Mouse (Mus musculus) stomach, postnatal 0 days (tissue): ENCODE data around the gene Ly75. TPM values are rescaled to one million over a fixed set of nuclear protein-coding genes. Genes with fewer than 3 reads are reported as not detected.

ENCODE experiments used
- ATAC-seq: fragments of 200-750 bp; cut with Nextera tagmentation; 2 replicates; pipeline ENCODE4 v1.8.0; 2017; ENCODE audit not compliant: low FRiP score, low TSS enrichment
- DNase-seq: peaks from one replicate; pipeline ENCODE4 v3.0.0-alpha.2; 2016; ENCODE audit warnings: low spot score
- H3K27ac ChIP-seq: fragments of 300-500 bp; sonication (generic); replicated peaks from 2 replicates; pipeline ENCODE4 v1.5.1; 2014; ENCODE audit warnings: mild to moderate bottlenecking, control low read depth
- H3K27me3 ChIP-seq: fragments of 300-500 bp; sonication (generic); 2 replicates; pipeline ENCODE4 v1.6.1; 2014; ENCODE audit warnings: low read length; ENCODE audit not compliant: control insufficient read depth, insufficient read depth
- H3K36me3 ChIP-seq: fragments of 300-500 bp; sonication (generic); 2 replicates; pipeline ENCODE4 v1.6.1; 2014; ENCODE audit warnings: low read length, mixed read lengths; ENCODE audit not compliant: control insufficient read depth, insufficient read depth
- H3K4me1 ChIP-seq: fragments of 300-500 bp; sonication (generic); replicated peaks from 2 replicates; pipeline ENCODE4 v1.6.1; 2014; ENCODE audit warnings: antibody characterized with exemption; ENCODE audit not compliant: control insufficient read depth, insufficient read depth
- H3K4me2 ChIP-seq: fragments of 300-500 bp; sonication (generic); replicated peaks from 2 replicates; pipeline ENCODE4 v1.6.1; 2014; ENCODE audit warnings: low read depth, mild to moderate bottlenecking, control low read depth, moderate library complexity
- H3K4me3 ChIP-seq: fragments of 300-500 bp; sonication (generic); 2 replicates; pipeline ENCODE4 v1.5.1; 2014; ENCODE audit warnings: low read depth, low read length, control low read depth
- H3K9ac ChIP-seq: fragments of 300-500 bp; sonication (generic); 2 replicates; pipeline ENCODE4 v1.6.1; 2014; ENCODE audit warnings: mild to moderate bottlenecking, low read length, control low read depth, mixed read lengths
- H3K9me3 ChIP-seq: fragments of 300-500 bp; sonication (generic); 2 replicates; pipeline ENCODE4 v1.6.1; 2016; ENCODE audit warnings: low read length; ENCODE audit not compliant: control insufficient read depth
- CTCF ChIP-seq: IDR thresholded peaks from 2 replicates; pipeline ENCODE4 v1.5.1; 2016; ENCODE audit warnings: antibody characterized with exemption, low read depth, mild to moderate bottlenecking, moderate library complexity
- EP300 ChIP-seq: optimal IDR thresholded peaks from 2 replicates; pipeline ENCODE3; 2016; ENCODE audit warnings: antibody characterized with exemption
- WGBS: fragments of 180-500 bp; shearing (Covaris S2); extraction: QIAGEN DNeasy Blood & Tissue Kit; methylation state at CpG from one replicate; pipeline ENCODE4 v1.1.7; 2014; 5-methylcytosine and 5-hydroxymethylcytosine counted together
- polyA plus RNA-seq: library from polyadenylated mRNA; unstranded; fragments of >200 nt; fragmentation: Nextera tagmentation; extraction: Ambion mirVana; gene quantifications from 2 replicates; pipeline ENCODE4 v1.2.1, GENCODE M21; 2015

The Ly75 gene
- polyA plus RNA-seq, 1 experiment from 2014 or later, result 0.23 TPM

DNA sequence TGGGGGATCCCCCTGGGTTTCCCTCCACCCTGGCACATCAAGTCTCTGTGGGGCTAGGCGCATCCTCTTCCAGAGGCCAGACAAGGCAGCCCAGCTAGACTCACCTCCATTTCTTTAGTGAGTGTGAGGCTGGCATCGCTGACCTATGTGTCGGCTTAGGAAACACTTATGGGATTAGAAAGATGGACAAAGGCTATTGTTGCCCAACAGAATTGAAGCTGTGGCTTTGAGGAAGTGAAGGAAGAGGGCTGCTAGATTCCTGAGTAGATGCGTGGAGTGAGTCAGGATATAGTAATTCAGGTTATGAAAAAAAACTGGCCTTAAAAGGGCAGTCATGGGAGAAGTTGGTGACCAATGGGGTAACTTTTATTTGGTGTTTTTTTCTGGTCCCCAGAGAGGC lies 13.6 kb downstream of the Ly75 start:
- 84% methylated on average over 4 of the region's 4 CpGs for WGBS
- H3K27ac ChIP-seq, result no peak overlapping the region
- no peaks in the 10 kb centered on the region for H3K9me3 ChIP-seq
- no peak overlapping the region for H3K4me3 ChIP-seq
- no peak overlapping the region for H3K4me2 ChIP-seq
- DNase-seq (no peak), ATAC-seq (no peak)
- no peaks in the 10 kb centered on the region for H3K36me3 ChIP-seq
- H3K9ac ChIP-seq, result no peak overlapping the region
- no peaks in the 10 kb centered on the region for H3K4me1 ChIP-seq
- TF ChIP-seq CTCF (no peak), EP300 (no peak)
- no peaks in the 10 kb centered on the region for H3K27me3 ChIP-seq

DNA sequence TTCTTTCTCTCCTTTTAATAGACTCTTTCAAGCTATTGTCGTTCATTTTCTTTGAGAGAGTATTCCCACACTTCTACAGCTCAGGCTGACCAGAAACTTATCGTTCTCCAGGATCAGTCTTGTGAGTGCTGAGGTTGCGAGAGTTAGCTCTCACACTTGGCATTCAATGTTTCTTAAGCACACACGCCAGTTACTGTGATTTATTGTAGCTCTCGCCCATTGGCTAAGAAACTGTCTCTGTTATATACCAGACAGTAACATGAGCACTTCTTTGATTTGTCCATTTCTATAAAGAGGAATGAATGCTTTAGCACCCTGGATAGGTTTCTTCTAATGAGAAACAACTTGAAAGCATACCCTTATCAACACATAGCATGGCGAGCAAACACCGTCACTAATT lies 15.2 kb downstream of the Ly75 start:
- WGBS, result 68% methylated on average over 7 of the region's 7 CpGs
- no peak for ATAC-seq

DNA sequence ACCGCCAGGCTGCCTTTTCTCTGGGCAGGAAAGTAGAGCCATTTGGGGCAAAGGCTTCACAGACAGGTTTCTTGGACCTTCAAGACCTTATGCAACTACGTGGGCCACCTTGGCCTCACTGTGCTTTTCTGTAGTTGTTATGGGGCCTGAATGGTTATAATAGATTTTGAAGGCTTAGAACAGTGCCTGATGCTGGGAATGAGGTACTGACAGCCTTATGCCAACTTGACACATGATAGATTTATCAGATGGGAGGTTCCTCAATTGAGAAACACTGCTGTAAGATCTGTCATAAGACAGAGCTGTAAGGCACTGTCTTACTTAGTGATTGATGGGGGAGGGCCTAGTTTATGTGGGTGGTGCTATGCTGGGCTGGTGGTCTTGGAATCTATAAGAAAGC lies 15.9 kb downstream of the Ly75 start:
- no peak overlapping the region for H3K4me2 ChIP-seq
- no peaks in the 10 kb centered on the region for H3K27me3 ChIP-seq
- no peak for ATAC-seq
- no peak overlapping the region for H3K9ac ChIP-seq
- no peak overlapping the region for H3K27ac ChIP-seq
- H3K4me1 ChIP-seq, result no peaks in the 10 kb centered on the region
- 93% methylated on average over 2 of the region's 2 CpGs for WGBS
- no peaks in the 10 kb centered on the region for H3K36me3 ChIP-seq
- no peak for DNase-seq
- H3K4me3 ChIP-seq, result no peak overlapping the region
- TF ChIP-seq EP300, result no peak
- TF ChIP-seq CTCF, result no peak
- H3K9me3 ChIP-seq, result no peaks in the 10 kb centered on the region

More for the DNA sequence above, 15.2 kb downstream of the Ly75 start:
- Histone ChIP-seq H3K9ac (no peak overlapping the region), H3K4me3 (no peak overlapping the region), H3K27me3 (no peaks in the 10 kb centered on the region), H3K4me2 (no peak overlapping the region), H3K36me3 (no peaks in the 10 kb centered on the region), H3K27ac (no peak overlapping the region), H3K9me3 (no peaks in the 10 kb centered on the region), H3K4me1 (no peaks in the 10 kb centered on the region)
- TF ChIP-seq EP300 (no peak), CTCF (no peak)
- no peak for DNase-seq

GRCm38 (mm10) chr2:60365820-60366610 lies 17.1 kb downstream of the Ly75 start:
- H3K27me3 ChIP-seq, result no peaks in the 10 kb centered on the region
- no peak overlapping the region for H3K27ac ChIP-seq
- no peaks in the 10 kb centered on the region for H3K9me3 ChIP-seq
- ATAC-seq (no peak), DNase-seq (no peak)
- no peak for TF ChIP-seq CTCF
- TF ChIP-seq EP300, result no peak
- no peak overlapping the region for H3K9ac ChIP-seq
- no peak overlapping the region for H3K4me2 ChIP-seq
- no peaks in the 10 kb centered on the region for H3K36me3 ChIP-seq
- H3K4me3 ChIP-seq, result no peak overlapping the region
- 76% methylated on average over 5 of the region's 5 CpGs for WGBS
- H3K4me1 ChIP-seq, result no peaks in the 10 kb centered on the region

DNA sequence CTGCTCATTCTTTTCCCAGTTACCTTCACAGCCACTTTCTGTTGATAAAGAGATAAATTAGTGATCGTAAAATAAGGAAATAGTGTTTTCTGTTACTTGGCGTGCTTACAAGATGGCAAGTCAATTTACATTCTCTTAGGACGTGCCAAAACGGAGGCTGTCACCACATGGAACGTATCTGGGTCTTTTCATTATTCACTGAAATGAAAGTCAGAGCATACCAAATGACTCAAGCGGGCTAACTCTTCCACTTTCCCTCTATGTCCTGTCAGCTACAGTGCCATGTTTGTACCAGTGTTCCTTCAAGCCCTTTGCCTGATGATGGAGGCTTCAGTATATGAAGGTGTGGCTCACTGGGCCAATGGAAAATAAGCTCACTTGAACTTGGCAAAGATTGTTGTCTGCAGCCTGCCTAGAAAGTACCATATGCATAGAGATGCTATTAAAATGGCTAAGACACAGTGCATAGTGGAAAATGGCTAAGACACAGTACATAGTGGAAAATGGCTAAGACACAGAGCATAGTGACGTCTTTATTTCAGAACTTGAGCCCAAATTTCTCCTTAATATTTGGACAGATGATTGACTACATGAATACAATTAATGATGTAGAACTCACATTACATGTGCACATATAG lies 17.8 kb downstream of the Ly75 start:
- no peaks in the 10 kb centered on the region for H3K9me3 ChIP-seq
- H3K27me3 ChIP-seq, result no peaks in the 10 kb centered on the region
- no peak overlapping the region for H3K9ac ChIP-seq
- DNase-seq (no peak), ATAC-seq (no peak)
- H3K36me3 ChIP-seq, result no peaks in the 10 kb centered on the region
- H3K4me3 ChIP-seq, result no peak overlapping the region
- no peak overlapping the region for H3K27ac ChIP-seq
- WGBS, result 63% methylated on average over 7 of the region's 7 CpGs
- TF ChIP-seq EP300, result no peak
- no peak for TF ChIP-seq CTCF
- H3K4me1 ChIP-seq, result no peaks in the 10 kb centered on the region
- H3K4me2 ChIP-seq, result no peak overlapping the region

- Histone ChIP-seq H3K4me2 (no peak overlapping the region), H3K4me3 (no peak overlapping the region), H3K9ac (no peak overlapping the region), H3K27me3 (no peaks in the 10 kb centered on the region), H3K27ac (no peak overlapping the region), H3K9me3 (no peaks in the 10 kb centered on the region), H3K4me1 (no peaks in the 10 kb centered on the region), H3K36me3 (no peaks in the 10 kb centered on the region)
- no peak for DNase-seq
- 83% methylated on average over 6 of the region's 6 CpGs for WGBS
- no peak for TF ChIP-seq EP300
- TF ChIP-seq CTCF, result no peak
- ATAC-seq, result no peak
These were observed 21.0 kb downstream of the Ly75 start for GRCm38 (mm10) chr2:60362146-60362545.
